Mouse (Mus musculus): ENCODE measurements around the gene Styx.

The Styx gene

DNA sequence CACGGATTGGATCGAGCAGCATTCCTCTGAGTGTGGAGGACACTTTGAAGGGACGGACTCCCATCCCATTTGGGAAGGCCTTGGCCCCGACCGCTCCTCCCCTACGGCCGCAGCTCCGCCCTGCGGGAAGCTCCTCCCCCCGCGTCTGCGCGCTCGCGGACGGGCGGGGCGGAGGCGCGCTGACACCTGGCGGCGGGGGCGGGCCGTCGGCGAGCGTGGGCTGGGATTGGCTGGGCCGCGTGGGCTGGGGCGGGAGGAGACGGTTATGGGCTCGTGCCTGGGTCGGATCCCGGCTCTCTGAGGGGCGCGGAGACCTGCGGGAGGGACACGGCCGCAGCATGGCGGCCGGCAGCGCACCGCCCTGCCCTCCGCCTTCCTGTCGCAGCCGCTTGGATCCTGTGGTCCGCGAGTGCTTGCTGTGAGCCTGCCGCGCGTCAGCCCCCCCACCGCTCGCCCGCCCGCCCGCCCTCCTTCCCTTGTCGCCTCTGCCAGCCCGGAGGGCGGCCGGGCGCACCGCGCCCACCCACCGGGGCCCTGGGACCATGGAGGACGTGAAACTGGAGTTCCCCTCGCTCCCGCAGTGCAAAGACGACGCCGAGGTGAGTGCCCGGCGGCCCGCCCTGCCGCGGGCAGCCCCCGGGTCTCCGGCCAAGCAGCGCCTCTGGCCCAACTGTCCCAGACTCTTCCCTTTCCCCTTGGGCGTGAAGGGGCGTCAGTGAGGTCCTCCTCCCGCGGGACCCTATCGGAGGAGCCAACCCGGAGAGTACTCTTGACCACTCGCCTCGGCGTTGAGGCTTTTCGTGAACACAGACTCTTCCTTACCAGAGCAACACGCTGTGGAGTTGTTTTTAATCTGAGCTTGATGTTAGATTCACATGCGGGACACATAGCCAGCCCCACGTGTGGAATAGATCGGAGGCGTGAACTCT lies at the start of gene Styx:
Gene Styx, plus strand, starts transcription at position 163 of the 929 bp plus-strand sequence.
- DNase-seq (ENCODE audit: inconsistent ontology term), result peak; percentile 98

GRCm38 (mm10) chr14:45303939-45304338 lies 47.0 kb upstream of the Styx start:
- DNase-seq (ENCODE audit: inconsistent ontology term), result no peak

GRCm38 (mm10) chr14:45304389-45304788 lies 46.5 kb upstream of the Styx start:
- DNase-seq (ENCODE audit: inconsistent ontology term), result no peak

DNA sequence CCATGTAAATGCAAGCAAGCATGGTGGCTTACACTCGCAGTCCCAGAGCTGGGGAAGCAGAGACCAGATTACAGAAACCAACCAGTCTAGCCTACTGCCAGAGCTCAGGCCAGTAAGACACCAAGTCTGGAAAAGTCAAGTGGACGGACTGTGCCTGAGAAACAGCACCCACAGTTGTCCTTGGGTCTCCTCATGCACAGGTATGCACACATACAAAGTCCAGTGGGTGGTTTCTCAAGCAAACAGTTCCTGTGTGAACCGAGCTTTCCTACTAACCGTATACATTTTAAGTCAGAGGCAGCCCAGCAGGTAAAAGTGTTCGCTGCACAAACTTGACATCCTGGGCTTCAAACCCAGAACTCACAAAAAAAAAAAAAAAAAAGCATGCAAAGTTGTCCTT lies 45.0 kb upstream of the Styx start:
- DNase-seq (ENCODE audit: inconsistent ontology term), result no peak

GRCm38 (mm10) chr14:45307630-45308328 lies 43.1 kb upstream of the Styx start:
- DNase-seq (ENCODE audit: inconsistent ontology term), result no peak

- no peak for DNase-seq (ENCODE audit: inconsistent ontology term)
These were observed 41.2 kb upstream of the Styx start for GRCm38 (mm10) chr14:45309646-45310045.

DNA sequence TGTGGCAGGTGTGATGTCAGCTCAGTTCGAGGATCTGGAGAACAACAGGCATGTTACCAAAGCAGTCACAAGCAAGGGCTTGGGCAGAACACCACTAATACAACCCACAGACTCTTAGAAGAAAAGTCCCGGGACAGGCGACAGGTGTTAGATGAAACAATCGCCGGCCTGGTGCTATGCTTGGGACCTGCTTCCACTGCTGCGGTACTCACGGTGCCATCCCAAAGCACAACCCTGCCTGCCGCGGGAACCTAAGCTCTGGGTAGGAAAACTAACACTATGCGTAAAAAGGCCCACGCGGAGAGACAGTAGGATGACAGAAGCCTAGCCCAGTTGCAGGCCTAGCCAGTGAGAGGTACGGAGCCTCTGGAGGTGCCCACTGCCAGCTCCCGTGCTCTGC lies 40.8 kb upstream of the Styx start:
- no peak for DNase-seq (ENCODE audit: inconsistent ontology term)

DNA sequence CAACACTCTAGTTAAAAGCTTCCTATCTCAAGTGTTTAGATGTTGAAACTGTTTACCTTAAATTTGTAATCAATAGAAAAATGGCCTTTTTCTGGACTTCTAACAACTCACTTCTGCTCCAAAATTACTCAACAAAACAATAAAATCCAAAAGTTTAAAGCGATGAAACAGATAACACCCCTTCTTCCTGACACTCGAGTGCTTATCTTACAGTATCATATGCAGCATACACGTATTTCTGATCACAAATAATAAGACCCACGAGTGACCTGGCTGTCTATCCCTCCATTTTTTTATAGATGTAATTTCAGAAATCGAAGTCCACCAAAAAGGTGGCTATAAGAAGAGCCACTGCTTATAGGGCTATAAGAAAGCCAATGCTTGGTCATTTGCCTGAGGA lies 34.0 kb upstream of the Styx start:
- no peak for DNase-seq (ENCODE audit: inconsistent ontology term)

- DNase-seq (ENCODE audit: inconsistent ontology term), result no peak
These were observed 32.9 kb upstream of the Styx start for GRCm38 (mm10) chr14:45317921-45318411.

DNA sequence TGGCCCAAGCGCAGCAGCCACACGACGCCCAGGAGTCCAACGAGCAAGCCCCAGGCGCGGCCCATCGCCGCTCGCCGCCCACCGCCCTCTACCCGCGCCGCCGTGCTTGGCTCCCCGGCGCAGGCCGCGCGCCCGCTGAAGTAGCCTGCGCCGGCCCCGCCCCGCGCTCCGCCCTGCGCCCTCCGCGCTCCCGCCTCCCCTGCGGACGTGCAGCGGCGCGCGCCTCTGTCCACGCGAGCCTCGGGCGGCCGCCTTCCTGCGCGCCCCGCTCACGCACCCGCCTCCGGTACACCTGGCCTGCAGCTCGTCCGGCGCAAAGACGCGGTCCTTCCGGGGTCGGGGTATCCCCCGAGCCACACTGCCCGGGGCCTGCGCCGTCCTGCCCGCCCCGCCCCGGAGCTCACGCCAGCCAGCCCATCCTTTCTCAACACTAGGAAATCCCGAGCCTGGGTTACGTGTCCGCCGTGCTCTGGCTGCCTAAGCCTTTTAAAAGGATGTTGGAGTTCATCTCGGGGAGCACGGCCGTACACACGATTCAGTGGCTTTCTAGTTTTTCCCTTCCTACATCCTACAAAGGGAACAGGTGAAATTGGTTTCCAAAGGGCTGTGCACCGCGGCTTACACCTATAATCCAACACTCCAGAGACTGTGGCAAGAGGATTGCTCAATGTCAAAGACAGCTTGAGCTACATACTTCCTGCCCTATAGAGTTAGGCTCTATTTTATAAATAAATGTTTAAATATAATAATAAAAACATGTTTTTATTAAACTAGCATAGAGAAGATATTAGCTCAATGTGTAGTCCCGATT lies 32.3 kb upstream of the Styx start, which contains the start of gene Ero1l:
Gene Ero1l, minus strand, starts transcription at position 346 of the 811 bp plus-strand sequence.
- peak; percentile 89 for DNase-seq (ENCODE audit: inconsistent ontology term)

DNA sequence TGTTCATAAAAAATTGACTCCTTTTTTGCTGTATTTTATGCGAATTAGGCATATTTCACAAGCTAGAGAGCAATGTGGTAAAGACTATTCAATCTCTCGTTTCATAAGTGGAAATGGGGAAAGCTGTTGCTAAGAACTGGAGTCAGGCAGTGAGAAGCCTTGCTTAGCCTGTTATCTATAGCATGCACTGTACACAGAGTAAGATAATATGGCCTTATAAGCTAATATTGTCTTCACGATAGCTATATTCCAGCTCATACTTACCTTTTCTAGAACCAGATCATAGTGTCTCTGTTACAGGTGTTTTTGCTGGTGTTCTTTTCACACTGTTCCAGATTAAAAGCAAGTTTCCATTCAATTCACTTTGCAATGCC lies 31.7 kb upstream of the Styx start:
- no peak for DNase-seq (ENCODE audit: inconsistent ontology term)

DNA sequence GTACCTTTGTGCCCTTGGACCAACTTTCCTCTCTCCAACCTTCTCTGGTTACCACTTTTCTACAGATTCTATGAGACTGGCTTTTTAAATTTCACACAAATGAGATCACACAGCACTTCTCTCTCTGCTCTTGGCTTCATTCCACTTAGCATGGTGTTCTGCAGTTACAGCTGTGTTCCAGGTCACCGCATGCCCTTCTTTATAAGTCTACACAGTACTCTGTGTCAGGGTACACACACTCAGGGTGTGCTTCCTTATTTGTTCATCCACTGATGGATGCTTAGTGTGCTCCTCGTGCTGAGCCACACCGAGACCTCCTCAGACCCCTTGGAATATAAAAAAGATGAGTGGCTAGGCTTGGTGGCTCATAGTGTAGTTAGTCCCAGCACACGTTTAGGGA lies 30.8 kb upstream of the Styx start:
- DNase-seq (ENCODE audit: inconsistent ontology term), result no peak

DNA sequence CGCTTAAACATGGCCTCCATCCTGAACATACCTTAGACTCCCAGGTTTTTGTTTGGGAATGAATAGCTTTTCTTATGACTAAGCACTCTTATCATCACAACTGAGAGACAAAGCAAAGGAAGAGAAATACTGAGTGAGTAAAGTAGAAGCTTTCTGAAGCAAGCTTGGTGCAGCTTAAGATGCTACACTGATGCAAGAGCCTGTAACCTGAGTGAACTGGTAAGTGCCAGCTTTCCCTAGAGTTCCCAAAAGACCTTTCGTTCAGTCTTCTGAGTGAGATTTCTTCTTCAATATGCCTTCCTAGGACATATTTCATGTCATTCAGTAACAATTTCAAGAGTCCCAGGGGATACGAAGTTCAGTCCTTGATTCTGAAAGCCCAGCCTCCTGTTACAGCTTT lies 29.8 kb upstream of the Styx start:
- DNase-seq (ENCODE audit: inconsistent ontology term), result no peak

DNA sequence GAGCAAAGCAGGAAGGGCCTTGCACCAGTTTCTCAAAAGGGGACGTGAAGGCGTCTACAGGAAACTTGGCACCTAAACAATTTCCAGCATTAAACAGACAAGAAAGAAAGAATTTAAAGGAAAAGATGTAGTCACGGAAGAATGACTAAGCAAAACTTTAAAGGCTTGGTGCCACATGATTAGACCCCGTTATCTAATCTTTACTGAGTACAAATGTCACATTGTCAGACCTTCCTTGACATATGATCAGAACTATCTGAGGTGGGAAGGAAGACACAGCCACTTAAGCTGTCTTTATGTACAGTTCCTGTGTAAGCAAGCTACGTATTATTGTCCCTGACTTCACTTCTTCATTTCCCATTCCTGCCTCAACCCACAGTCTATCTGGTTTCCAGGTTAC lies 29.3 kb upstream of the Styx start:
- no peak for DNase-seq (ENCODE audit: inconsistent ontology term)

GRCm38 (mm10) chr14:45322450-45322849 lies 28.4 kb upstream of the Styx start:
- DNase-seq (ENCODE audit: inconsistent ontology term), result no peak

DNA sequence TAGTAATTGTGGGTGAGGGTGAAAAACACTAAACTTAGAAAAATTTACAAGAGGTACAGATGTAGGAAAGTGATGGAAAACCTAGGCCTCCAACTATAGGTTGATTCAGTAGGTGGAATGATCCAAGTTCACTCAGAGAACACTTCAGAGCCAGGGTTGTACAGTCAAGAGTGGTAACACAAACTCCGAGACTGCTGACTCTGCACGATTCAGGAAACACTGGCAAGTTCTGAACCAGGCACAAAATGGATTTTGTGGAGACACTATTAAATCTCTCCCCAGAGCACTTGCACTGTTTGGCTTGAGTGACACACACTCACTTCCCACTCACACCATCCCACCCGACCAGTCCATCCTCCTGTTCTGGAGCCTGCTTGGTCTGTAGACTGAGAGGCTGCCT lies 27.6 kb upstream of the Styx start:
- no peak for DNase-seq (ENCODE audit: inconsistent ontology term)

GRCm38 (mm10) chr14:45325471-45325870 lies 25.4 kb upstream of the Styx start:
- peak; percentile 90 for DNase-seq (ENCODE audit: inconsistent ontology term)

DNA sequence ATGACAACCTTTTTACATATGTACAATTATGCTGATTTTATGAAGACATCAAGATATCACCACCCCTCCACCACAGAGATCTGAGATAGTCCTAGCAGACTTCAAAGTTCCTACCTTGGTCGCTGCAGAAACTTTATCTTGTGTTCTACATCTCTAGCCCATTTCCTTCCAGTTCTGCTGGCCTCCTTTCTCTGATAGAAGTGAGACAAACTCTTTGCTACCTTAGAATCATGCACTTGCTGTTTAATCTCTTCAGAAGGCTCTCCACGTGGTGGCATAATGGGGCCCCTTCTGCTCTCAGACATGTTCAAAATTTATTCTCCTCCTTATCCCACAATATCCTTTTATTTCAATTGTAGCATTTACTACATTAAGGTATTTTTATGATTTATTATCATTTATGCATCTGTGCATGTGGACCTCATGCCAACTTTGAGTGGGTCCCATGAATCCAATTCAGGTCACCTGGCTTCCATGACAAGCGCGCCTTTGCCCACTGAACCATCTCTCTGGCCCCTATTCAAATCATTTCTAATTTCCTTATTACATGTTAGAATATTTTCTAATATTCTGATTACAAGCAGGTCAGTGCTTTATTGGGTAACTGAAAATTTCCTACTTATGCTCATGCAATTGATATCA lies 22.7 kb upstream of the Styx start:
- DNase-seq (ENCODE audit: inconsistent ontology term), result no peak

- no peak for DNase-seq (ENCODE audit: inconsistent ontology term)
These were observed 21.8 kb upstream of the Styx start for GRCm38 (mm10) chr14:45329018-45329588.

DNA sequence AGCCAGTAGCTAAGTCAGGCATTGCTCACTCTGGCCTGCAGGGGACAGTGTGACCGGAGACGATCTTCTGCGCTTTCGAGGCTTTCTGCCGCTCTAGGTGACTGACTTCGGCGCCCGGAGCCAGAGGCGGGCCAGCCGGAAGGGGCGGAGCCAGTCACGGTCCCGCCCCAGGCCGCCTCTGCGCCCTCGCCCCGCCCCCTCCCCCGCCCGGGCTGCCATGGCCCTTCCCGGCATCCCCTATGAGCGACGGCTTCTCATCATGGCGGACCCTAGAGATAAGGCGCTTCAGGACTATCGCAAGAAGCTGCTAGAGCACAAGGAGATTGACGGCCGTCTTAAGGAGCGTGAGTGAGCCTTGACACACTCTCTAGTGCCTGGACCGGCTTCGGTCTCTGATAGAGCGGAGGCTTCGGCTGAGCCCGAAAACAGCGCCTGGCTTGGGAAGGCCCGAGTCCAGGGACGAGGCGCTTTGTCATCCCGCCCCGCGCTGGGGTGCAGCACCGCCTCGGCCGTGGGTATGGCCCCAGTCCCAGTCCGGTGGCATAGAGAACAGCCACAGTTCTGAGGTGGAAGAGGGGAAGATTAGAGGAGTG lies 21.2 kb upstream of the Styx start, which contains the start of gene Psmc6:
Gene Psmc6, plus strand, starts transcription at position 200 of the 593 bp plus-strand sequence.
- peak; percentile 97 for DNase-seq (ENCODE audit: inconsistent ontology term)

Measured in Muller cell, postnatal 12 days (primary cell).